Mouse (Mus musculus) retina, adult 2 months (tissue): ENCODE results near the gene Mex3d.
A peak's percentile ranks its signal among the peaks of the same experiment; 100 is the strongest.

Experiments used
- DNase-seq: peaks from one replicate; pipeline ENCODE4 v3.0.0-alpha.2; 2012; ENCODE audit warnings: low read depth, low spot score

Mex3d gene

DNA sequence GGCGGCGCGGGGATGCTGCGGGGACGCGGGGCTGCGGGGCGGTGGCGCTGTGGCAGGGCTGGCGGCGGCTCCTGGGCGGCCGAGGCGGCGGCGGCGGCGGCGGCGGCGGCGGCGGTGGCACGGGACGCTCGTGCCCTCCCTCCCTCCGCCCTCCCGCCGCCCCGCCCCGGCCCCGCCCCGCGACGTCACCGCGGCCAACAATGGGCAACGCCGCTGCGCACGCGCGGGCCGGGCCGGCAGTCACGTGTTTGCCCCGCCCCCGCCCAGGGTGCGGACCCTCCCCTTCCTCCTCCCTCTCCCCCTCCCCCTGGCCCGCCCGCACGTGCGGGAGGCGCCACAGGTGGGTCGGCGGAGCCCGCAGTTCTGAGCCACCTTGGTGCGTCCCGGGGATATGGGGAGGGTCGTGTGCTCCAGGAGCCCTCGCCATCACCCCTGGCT, at the start of gene Mex3d:
Gene Mex3d (minus strand): TSS at position 138 of the 438 bp plus-strand sequence.
- DNase-seq, result peak; percentile 78

DNA sequence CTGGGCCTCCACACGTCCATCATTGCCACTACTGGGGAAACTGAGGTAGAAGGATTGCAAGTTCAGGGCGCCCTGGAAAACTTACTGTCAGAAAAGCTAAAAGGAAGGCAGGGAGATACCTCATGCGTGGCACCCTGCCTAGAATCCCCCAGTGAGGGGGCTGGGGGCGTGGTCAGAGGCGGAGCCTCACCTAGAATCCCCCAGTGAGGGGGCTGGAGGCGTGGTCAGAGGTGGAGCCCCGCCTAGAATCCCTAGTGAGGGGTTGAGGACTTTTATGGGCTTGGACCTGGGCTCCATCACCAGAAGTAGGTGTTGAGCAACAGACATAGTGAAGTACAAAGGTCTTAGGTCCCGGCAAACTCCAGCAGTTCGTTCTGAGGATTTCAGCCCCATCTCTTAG, 48.8 kb upstream of the Mex3d start:
- no peak for DNase-seq

DNA sequence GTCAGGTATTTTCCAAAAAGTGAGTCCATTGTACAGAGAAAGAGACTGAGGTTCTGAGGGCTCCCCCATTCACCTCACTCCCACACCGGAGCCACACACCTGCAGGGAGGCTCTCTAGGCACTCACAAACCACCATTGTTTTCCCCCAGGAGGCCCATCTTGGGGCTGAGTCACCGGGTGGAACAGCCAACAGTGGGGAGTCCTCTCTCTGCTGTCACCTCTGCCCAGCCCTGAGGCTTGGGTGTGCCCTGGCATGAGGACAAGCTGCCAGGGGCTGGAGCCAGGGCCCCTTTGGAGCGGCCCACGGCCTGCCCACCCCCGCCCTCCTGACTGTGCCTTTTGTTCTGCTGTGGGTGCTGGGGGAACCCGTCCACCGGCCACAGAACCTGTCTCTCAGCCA, 48.3 kb upstream of the Mex3d start:
- DNase-seq, result no peak

DNA sequence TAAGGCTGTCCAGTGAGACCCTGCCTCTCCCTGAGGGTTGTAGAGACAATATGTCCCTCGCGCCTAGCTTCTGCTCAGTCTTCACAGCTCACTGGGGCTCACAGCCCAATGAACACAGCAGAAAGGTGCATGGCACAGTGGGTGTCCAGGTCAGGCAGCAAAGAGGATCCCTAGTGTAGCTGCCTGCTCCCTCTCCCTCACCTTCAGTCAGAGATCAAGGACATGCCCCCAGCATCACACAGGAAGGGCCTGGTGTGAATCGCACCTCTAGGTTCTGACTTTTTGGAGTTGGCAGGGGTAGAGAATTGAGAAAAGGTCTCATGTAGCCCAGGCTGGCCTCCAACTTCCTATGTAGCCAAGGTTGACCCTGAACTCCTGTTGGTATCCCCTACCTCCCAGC, 47.4 kb upstream of the Mex3d start:
- DNase-seq, result no peak

DNA sequence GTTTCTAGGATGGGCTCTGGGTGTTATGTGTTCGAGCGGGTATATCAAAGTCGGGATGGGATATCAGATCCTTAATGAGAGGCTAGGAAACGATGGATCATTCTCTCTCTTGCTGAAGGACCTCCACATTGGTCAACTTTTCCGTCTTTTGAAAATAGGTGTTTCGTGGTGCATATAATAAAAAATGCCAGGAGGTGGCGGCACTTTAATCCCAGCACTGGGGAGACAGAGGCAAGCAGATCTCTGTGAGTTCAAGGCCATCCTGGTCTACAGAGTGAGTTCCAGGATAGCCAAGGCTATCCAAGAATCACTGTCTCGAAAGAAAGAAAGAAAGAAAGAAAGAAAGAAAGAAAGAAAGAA, 46.8 kb upstream of the Mex3d start:
- no peak for DNase-seq

DNA sequence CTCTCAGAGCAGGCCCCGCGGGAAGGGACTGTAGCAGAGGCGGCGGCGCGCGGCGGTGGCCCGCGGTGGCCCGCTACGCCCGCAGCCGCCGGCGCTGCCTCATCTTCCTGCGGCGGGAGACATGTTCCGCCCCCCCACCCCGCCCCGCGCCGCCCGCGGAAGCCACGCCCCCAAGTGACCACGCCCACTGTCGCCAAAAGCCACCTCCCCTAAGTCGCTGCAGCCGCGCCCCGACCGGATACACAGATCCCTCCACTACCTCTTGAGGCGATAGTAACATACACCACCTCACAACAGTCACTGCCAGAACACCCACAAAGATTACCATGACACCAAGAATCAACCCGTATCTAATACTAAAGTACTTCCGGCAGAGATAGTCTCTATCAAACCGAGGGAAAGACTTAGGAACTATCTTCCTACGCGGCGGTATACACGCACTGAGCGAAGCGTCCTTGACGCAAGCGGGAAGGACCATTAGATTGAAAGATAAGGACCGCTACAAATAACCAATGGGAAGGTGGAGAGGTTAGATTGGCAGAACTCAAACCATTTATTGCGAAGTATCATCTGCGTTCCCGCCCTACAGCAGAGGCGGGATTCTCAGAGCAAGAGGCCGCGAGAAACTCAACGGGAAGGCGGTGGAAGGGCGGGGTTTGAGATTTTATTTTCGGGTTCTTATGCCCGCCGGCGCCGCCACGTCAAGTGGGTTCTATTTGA, 46.2 kb upstream of the Mex3d start, which contains the start of gene Tcf3:
Gene Tcf3 (minus strand): TSS at position 135 of the 720 bp plus-strand sequence.
- peak; percentile 97 for DNase-seq

DNA sequence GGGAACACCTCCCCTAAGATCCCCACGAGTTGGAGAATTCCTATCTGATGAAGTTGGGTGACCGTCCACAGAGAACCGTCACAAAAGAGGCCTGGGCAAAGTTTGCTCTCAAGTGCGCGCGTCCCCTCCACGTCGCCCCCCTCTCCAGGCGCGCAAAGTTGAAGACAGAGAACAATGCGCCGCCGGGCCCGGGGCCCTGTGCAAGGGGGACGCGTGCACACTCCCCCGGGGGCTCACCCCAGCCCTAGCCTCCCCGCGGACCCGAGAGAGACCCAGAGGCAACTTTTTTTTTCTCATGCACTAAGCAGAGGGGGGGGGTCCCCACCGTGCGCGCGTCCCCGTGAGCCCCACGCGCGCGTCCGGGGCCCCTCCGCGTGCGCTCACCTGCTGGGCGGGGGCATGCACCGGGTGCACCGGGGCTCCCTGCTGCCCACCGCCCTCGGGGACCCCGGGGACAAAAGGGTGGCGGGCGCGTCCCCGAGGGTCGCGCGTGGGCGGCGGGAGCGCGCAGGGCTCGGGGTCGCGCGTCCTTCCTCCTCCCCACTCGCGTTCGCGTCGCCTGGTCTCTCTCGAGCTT, 45.6 kb upstream of the Mex3d start:
- no peak for DNase-seq

DNA sequence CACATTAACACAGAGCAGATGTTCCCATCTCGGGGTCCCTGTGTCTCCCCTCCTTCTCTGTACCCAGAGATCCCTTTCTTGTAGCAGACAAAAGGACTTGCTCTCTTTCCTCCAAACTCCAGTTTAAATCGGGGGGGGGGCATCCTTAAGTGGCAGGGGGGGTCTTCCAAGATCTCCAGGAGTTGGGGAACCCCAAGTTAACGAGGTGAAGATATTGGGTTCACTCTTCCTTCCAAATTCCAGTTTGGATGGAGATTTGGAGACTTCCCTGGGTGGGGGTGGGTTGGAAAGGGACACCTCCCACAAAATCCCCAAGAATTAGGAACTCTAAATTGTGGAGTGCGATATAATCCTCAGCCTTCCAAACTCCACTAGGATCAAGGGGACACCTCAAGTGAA, 44.9 kb upstream of the Mex3d start:
- no peak for DNase-seq

DNA sequence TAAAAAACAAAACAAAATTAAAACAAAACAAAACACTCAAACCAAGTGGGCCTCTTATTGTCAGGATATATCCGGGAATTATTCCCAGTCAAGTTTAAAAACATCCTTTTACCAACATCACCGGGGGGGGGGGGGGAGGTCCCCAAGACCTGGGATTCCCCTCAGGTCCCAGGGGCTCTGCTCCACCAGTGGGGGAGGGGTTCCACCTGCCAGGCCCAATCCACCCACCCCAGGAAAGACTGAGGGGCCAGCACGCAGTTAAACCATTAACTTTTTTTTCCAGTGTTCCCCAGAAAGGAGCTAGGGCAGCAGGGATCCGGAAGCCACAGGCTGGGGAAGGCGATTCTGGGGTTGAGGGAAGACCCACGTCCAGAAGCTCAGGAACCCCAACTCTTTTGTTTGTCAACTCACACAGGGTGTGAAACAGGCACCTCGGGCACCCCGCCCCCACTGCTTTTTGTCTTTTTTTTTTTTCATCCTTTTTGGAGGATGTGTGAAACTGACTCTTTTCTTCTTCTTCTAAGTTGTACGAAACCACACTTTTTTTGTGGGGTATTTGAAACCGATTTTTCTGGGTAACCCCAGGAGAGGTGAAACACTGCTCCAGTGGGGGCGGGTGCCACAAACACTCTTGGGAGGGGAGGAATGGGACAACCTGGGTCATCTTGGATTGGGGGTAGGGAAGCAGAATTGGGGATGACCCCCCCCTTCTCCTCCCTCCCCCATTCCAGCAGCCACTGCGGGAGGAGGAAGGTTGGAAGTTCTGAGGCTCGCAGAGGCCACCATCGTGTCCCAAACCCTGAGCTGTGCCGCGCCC, 44.3 kb upstream of the Mex3d start:
- no peak for DNase-seq

DNA sequence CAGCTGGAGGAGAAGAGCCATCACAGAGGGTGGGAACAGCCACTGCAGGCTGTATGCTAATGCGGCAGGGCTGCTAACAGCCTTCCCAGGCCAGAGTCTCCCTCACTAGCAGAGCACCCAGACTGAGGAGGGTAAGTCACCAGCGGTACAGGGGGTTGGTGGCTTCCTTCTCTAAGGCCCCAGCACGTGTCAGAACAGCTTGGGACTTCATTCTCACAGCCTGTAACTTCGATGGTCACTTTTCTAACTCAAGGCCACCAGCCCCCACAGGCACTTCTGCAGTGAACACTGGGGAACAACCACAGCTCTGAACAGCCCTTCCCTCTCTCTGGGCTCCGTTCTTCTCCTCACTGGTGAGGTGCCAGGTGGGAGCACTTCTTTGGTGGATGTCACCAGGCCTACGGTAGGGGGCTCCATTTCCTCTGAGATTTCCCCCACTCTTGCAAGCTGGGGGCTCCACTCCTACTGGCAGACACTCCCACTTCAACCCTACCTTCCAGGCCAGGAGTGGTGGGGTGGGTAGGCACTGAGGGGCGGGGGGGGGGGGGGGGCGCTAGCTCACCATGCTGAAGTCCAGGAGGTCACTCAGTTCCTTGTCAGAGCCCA, 43.0 kb upstream of the Mex3d start:
- DNase-seq, result no peak

DNA sequence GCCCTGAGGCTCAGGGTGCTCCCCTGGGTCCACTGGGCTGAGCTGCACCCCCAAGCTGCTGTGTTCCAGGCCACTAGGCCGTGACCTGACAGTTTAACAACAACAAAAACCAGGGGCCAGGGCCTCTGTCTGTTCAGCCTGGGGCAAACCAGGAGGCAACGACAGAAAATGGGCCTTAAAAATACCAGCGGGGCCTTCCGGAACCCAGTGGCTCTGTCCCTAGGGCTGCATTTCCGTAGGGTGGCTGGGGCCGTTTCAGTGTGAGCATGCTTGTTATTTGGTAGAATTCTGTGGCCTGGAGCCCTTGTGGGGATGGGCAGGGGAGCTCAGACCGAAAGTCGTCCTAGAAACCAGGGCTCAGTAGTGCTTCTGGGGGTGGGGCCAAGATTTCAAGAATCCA, 42.3 kb upstream of the Mex3d start:
- no peak for DNase-seq

DNA sequence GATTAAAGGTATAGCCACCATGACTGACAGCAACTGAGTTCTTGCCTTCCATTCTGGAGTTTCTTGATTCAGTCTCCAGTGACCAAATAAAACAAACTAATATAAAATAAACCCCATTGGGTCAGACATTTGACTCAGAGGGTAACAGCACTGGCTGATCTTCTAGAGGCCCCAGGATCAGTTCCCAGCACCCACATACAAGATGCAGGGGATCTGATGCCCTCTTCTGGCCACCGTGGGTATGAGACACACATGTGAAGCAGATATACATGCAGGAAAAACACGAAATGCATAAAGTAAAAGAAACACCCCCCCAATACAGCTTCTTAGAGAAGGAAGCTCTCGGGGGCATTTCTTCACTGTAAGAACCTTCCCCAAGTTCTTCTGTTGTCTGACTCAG, 37.6 kb upstream of the Mex3d start:
- DNase-seq, result no peak

DNA sequence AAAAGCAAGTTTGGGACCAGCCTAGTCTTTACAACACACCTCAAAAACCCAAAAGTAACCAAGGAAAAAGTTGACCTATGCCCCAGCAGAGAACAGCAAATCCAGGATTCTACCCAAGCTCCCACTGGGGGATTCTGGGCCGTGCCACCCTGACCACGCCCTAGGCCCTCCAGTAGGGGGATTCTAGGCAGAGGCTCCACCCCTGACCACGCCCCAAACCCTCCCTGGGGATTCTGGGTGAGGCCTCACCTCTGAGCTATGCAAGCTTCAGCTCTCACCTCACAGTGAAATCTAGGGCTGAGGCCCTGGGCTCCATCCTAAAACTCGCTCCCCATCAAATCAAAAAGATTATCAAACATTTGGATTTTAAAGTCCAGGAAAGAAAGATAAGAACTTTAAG, 36.1 kb upstream of the Mex3d start:
- DNase-seq, result no peak

DNA sequence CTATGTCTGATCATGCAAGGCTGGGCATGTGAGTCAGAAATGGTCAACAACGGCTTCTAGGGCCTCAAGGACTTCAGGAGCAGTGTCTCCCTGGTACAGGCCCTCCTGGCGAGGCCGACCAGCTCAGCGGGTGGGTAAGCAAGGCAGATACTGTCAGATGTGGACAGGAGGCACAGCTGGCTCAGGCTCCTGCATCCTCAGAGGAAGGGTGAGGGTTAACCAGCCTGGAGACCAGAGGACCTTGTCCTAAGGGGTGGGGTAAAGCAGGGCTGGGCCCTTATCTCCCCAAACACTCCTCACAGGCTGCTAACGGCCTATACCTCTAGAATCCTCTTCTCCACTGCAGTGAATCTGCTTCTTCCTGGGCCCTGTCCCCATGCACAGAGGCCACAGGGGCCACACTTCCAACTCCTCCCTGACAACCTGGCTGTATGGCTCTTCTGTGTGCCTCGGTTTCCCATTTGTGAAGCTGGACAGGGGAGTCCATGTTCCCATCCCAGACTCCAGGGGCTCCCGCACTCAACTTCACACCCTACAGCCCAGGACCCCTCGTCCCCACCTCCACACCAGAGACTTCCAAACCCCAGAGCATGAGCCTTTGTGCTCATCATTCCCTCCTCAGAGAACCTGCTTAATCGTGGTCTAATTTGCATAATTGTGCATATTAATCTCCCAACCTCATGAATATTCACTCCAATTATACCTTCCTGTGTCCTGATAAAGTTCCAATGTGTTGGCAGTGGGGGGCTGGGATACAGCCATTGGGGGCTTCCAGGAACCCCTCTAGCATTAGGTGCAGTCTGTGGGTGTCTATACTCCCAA, 34.4 kb upstream of the Mex3d start:
- DNase-seq, result no peak

DNA sequence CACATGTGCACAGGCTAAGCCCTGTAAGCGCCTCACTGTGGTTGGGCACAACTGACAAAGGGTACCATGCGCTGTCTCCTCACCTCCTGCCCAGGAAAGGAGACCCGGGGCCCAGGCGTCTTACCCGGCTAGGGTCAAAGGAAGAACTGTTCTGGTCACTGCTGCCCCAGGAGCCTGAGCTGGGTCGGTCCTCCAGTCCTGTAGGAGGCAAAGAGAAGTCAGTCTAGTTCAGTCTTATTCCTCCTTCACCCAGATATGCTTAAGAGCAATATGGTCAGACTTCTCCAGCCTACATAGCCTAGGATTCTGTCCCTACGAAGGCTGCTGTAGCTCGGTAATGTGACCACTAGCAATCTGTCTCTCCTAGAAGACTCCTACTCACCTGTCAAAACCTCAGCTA, 33.7 kb upstream of the Mex3d start:
- DNase-seq, result no peak

DNA sequence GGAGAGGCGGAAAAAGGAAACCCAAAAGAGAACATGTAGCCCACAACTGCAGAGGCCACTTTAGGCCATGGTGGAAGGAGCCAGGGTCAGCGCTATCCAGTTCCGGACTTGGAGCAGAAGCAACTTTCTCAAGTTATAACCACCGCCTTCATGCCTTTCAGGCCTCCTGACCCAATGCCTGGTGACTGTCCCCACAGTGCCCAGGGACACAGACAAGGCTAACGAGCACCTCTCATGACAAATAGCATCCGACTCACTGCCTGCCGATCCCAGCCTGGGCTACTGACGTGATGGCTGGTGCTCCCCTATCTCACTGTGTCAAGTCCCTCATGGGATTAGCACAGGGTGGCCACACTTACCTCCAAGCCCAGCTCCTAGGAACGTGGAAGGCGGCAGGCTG, 33.3 kb upstream of the Mex3d start:
- DNase-seq, result no peak

DNA sequence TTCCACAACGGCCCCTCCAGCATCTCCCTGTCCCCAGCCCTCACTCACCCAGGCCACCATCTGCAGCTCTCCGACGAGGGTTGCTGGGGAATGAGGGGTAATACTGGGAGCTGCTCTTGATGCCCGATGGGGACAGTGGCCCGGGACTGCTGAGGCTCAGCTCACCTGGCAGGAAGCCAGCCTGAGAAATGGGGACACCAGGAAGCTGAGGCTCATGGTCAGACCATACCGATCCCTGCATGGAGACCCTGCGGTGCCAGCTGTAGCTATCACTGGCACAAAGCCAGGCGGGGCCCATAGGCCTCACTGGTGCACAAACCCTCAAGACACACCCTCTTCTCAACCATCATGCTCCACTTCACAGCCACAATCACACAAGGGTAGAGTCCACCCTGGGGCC, 32.0 kb upstream of the Mex3d start:
- DNase-seq, result no peak

DNA sequence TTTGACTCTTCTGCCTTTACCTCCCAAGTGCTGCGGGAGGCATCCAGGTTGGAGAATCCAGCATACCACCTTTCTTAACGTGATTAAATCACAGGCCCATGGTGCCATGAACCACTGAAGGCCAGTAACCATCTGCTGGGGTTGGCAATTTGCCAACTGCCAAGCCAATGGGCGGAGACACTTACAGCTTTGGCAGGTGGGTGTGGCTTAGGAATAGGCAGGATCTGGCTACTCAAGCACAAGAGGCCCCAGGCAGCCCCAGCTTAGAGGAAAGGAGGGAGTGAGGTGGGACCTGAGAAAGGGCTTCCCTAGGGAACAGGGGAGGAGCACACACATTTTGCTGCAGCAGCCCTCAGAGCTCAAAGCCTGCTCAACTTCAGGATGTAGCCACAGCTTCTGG, 30.9 kb upstream of the Mex3d start:
- no peak for DNase-seq

DNA sequence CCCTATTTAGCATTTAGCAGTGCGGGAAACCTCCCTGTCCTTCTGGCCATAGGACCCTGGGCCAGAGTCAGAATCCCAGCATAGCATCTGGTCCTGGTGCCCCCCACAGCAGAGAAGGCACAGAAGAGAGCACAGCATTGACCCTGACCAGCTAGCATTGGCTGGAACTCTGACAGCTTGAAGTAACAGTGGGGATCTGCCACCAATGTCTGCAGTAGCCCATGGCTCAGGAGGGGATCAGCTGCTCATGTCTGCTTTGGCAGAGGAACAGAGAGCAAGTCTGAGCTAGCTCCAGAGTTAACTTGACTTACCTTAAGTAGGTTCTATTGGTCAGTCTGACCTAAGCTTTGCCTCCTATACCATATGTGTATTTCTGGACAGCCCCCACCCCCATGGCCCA, 30.4 kb upstream of the Mex3d start:
- DNase-seq, result no peak

DNA sequence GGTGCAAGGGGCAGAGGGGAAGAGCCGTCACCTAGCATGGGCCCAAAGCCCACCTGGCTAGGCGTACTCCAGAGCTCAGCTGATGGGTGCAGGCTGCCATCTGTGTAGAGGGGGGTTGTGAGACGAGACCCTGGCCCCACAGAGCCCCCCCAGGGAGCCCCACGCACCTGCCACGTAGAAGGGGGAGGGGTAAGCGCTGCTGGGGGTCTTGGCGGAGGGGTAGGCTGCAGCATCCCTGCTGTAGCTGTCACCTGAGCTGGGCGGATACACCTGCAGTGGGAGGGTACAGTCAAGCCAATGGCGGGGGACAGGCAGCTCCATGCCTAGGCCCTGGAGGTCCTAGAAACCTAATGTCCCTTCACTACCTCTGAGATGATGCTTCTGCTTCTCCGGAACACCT, 29.9 kb upstream of the Mex3d start:
- DNase-seq, result no peak

DNA sequence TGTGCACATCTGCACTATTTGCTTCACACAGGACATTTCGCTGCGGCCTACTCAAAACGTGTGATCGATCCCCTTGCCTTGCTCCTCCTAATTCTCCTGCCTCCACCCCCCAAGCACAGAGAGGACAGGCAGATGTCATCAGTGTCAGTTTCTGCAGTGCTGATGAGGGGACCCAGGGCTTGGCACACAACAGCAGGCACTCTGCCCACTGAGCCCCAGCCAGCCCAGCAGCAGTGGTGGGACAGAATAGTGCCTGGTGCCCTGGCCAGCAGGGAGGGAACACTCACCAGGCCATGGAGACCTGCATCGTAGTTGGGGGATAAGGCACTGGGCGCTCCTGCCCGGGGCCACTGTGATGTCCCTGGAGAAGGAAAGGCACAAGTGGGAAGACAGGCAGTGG, 28.1 kb upstream of the Mex3d start:
- no peak for DNase-seq
